Mouse (Mus musculus) retina, postnatal 7 days (tissue): ENCODE data around the gene Tnfsf10.
"Not testable (repeated sequence)": the region's sequence is repeated elsewhere in the genome, so short reads cannot be mapped to it uniquely, and the experiment has no call there.

Experiments used
- DNase-seq: peaks from one replicate; pipeline ENCODE4 v3.0.0-alpha.2; 2012; ENCODE audit warnings: low read depth, low spot score

Gene Tnfsf10

DNA sequence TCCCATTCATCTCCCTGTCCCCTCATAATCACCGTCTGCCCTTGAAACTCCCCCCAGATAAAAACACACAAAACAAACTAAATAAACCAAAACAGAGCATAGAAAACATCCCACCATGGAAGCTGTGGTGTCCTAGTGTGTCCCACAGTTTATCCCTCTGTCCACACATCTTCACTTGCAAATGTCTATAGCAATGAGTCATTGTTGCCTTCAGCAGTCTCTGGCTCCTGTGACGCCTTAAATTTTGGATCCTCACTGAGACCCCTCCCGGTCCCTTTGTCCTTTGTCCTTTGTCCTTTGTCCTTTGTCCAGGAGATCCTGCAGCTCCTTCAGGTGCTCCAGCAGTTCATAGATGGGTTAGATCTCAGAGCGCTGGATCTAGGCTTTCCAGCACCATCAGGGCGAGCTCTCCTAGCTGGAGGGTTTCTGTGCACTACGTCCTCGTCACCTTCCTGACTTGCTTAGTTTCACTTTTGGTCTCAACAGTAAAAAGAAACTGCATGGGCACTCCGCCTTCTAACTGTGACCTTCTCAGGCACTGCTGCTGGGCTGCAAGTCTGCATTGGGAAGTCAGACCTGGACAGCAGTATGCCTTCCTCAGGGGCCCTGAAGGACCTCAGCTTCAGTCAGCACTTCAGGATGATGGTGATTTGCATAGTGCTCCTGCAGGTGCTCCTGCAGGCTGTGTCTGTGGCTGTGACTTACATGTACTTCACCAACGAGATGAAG, at the start of gene Tnfsf10:
Tnfsf10 (plus strand) TSS at position 470 of the 729 bp plus-strand sequence.
- no peak for DNase-seq

DNA sequence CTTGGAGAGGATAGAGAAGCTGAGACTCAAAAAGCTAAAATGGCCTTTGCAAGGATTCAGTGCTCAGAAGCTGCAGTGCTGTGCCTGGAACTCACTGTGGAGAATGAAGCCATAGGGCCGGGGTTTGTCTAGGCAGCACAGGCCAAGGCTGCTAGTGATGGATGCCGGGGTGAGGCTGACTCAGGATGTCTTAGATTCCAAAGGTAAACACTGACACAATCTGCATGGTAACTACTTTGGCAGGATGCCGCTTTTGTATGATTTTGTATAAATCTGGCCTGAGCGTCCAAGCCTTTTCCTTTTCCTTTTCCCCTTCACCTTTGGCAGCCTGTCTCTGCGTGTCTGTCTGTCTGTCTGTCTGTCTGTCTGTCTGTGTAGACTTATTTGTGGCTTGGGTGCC, 49.5 kb upstream of the Tnfsf10 start:
- no peak for DNase-seq

GRCm38 (mm10) chr3:27267887-27268286, 48.9 kb upstream of the Tnfsf10 start:
- DNase-seq, result no peak

GRCm38 (mm10) chr3:27269151-27269550, 47.7 kb upstream of the Tnfsf10 start:
- DNase-seq, result no peak

DNA sequence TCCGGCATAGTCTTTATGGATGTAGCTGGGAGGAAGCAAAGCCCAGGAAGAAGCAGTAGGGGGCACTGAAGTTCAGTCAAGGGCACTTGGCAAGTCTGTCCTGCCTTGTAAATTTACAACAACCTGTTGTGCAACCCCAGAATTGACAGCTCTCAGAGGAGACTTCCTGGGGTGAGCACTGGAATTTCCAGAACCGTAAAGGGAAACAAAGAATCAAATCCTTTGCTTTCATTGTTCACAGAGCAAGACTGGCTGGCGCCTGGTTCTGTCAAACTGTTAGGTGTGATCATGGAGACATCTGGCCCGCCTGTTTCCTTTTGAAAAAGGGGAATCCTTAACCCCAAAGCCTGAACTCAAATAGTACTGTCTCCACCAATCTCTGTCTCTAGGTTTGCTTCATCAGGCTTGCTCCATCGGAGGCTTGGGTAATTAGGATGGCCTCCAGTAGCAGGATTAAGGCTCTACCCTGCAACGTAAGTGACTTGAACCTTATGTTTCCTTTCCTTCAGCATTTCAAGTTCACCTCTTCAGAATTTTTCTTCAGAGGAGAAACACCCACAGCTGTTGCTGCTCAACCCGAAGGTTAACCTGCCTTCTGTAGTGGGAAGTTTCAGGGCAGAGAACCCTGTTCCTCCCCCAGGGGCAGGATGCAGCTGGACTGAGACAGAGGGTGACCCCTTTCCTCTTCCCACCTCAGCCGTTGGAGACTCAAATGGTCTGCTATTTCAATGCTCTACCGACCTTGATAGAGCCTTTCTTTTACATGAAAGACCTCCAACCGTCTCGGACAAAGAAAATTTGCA, 46.5 kb upstream of the Tnfsf10 start:
- DNase-seq, result no peak

DNA sequence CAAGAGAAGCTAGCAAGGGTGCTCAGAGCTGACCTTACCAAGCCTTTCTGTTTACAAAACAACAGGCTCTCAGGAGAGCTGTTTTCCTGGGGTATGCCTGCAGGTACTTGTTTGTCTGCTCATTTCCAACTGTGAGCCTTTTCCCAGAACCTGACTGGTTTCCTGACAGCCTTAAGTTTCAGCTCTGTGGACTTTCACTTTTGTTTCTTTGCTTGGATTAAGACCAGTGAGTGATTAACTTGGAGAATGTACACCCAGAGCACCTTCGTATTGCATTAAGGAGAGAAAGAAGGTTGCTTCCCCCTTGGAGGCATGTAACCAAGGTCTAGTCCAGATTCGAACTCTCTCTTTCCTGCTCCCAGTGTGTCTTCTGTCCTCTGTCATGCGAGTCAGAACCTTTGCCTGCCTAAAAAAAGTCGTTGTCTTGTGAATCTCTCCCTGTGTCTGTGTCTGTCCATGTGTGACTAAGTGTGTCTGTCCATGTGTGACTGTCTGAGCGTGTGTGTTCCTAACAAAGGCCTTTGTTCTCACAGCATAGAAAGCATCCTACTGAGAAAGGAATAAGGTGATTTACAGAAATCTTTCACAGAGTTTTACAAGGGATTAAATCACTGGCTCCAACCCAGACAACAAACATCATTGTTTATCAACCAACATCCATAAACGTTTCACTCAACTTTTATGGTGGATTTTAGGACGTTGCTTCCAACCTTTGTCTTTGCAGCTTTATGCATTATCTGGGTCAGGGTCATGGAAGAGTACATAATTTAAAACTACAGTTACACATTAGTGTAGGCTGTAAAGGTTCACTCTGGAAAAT, 43.7 kb upstream of the Tnfsf10 start:
- DNase-seq, result no peak

DNA sequence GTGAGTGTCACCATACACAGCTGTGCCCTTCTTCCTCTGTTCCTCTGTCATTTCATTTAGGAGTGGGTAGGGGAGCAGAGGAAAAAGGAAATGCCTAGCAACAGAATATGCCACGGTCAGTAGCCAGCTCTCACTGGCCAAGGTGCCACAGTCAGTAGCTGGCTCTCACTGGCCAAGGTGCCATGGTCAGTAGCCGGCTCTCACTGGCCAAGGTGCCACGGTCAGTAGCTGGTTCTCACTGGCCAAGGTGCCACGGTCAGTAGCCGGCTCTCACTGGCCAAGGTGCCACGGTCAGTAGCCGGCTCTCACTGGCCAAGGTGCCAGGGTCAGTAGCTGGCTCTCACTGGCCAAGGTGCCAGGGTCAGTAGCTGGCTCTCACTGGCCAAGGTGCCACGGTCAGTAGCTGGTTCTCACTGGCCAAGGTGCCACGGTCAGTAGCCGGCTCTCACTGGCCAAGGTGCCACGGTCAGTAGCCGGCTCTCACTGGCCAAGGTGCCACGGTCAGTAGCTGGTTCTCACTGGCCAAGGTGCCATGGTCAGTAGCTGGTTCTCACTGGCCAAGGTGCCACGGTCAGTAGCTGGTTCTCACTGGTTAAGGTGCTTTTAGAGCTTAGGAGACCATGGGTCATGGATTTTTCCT, 37.4 kb upstream of the Tnfsf10 start:
- DNase-seq, result not testable (repeated sequence)

GRCm38 (mm10) chr3:27280280-27280749, 36.5 kb upstream of the Tnfsf10 start:
- DNase-seq, result no peak

DNA sequence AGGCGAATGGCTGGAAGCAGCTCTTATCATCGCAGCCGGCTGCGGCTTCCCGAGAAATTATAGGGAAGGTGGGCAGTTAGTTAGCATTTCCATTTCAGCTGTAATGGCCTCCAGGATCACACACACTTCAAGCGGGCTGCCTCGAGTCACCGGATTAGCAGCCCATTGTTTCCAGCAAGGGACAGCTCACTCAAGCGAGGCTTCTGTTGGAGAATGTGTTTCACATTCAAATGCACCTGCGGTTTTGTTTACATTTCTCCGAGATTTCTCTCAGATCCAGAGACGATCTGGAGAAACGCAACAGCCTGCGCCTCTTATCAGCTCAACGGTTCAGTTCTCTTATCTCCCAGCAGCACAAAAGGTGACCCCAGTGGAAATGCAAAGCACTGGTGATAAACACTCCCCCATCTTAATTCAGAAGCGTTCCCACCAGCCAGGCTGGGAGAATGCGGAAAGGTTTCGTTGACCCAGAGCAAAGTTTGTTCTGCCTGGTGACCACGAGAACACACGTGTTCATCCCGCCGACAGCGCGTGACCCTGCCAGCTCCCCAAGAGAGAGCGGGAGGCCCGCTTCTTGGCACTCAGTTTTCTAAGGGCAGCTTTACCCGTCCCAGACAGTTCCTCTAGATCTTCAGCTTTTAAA, 33.6 kb upstream of the Tnfsf10 start:
- DNase-seq, result no peak

GRCm38 (mm10) chr3:27283796-27284195, 33.0 kb upstream of the Tnfsf10 start:
- no peak for DNase-seq

- DNase-seq, result no peak
These were observed 32.6 kb upstream of the Tnfsf10 start for GRCm38 (mm10) chr3:27284227-27284626.

GRCm38 (mm10) chr3:27285072-27285471, 31.8 kb upstream of the Tnfsf10 start:
- DNase-seq, result no peak

DNA sequence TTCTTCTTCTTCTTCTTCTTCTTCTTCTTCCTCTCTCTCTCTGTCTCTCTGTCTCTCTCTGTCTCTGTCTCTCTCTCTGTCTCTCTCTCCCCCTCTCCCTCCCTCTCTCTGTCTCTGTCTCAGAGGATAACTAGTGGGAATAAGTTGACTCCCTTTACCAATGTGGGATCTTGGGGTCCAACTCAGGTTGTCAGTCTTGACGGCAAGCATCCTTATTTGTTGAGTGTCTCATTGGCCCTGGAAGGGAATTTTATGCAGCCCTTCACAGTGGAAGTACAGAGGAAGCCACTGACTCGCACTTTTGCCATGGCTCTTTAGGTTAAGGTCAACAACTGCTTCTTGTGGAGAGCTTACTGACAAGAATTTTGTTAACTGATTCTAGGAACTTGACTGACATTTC, 28.5 kb upstream of the Tnfsf10 start:
- no peak for DNase-seq

- no peak for DNase-seq
These were observed 27.9 kb upstream of the Tnfsf10 start for GRCm38 (mm10) chr3:27288909-27289308.

DNA sequence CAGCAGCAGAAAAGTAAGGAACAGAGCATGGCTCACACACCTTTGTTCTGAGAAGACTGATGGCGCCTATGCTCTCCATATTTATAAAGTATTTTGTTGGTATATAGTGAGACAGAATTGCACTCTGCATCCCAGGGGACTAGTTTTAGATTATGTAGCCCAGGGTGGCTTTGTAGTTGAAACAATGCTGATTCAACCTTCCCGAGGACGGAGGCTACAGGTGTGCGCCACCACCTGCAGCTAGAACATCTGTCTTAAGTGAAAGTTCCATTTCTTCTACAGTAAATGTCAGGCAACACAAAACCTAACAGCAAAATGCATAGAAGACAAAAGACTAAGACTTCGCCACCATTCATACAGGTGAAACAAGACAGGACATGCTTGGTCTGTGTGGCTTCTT, 26.5 kb upstream of the Tnfsf10 start:
- DNase-seq, result no peak

- not testable (repeated sequence) for DNase-seq
These were observed 25.9 kb upstream of the Tnfsf10 start for GRCm38 (mm10) chr3:27290945-27291344.

GRCm38 (mm10) chr3:27291411-27291810, 25.4 kb upstream of the Tnfsf10 start:
- not testable (repeated sequence) for DNase-seq

DNA sequence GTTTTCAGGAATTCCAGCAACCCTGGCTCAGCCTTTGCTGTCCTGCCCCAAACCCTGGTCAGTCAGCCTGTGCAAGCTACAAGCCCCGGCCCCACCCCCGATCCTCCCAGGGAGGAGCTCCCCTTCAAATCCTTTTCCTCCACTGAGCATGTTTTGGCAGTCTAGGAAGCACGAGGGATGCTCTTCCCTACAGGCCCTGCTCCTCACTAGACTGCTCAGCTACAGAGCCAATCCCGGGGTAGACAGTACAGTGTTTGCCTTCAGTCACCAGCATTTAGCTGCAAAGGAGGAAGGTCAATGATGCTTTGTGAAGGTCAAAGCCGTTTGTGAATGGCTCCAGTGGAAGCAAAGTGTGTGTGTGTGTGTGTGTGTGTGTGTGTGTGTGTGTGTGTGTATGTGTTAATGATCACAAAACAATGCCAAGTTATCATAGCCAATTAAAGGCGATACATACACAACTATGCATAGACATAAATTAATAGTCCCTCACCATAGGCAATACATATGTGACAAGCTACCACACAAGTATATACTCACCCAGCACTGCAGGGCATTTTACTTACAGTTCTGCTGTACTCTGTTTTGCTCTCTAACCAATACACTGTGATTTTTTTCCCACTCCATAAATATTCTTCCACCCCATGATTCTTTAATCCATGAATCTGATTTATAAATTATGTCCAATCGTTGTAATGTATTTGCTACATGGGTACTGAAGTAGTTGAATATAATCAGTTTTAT, 23.0 kb upstream of the Tnfsf10 start:
- DNase-seq, result no peak

DNA sequence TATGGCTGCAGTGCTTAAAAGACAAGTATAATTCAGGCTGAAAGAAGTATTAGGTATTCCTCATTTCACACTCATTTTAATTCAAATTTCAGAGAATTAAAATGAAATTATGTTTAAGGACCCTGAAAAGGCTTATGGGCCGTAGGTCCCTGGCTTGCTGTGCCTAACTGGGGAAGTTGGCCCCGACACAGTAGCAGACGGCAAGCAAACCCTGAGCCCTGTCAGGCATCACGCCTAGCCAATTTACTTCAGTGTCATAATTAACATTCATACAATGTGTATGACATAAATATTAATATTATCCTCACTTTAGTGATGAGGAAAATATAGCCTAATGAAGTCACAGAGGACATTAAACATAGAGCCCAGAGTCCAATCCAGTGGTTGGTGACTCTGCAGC, 16.4 kb upstream of the Tnfsf10 start:
- DNase-seq, result no peak

DNA sequence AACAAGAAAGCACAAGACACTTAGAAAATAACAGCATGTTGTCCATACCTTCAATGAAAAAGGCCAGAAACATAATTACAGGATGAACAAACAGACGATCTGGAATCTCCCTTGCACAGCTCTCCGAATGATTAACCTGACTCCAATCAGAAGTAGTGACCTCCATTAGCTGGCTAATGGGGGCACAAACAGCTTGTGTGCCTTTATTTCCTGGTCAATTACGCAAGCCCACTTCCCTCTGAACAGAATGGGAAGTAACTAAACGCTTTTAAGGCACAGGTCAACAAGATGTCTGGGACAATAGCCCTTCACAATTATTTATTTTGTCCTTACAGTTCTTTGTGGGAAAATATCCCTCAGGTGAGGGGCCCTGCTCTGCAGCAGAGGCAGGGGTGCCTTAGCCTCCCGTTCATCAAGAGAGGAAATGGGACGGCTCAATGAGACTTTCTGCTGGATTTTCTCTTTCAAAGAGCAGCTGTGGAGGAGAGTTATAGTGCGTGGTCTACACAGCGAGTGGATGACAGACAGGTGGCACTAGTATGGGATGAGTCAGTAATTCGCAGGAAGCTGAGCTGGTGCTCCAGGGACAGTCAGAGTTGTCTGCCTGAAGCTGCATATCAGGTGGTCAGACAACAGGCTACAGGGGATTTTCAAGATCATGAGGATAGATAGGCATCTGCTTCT, 14.3 kb upstream of the Tnfsf10 start:
- DNase-seq, result no peak
